Comparison of ENCODE assay signal across 10 mouse cellular contexts in genomic region chr16:17776828-17777227, GRCm38 (mm10). TPM values are rescaled to one million over a fixed set of nuclear protein-coding genes. Genes with fewer than 3 reads are reported as not detected.
DNase-seq lines count a peak whose midpoint lies in the region; ATAC-seq and TF ChIP-seq lines count a peak whose summit lies in the region.
"Had no signal": no experiment of that assay in that cellular context is flagged by ENCODE, and none has a peak within 500 bp of the region (broad histone marks: within the 10 kb centered on the region; RNA-seq: fewer than 3 reads in every experiment).

No protein-coding gene starts in this region.

- no peaks in the 10 kb centered on the region for H3K27me3 ChIP-seq in kidney, postnatal 0 days (ENCODE audit: insufficient read depth, low read length)
- H3K27me3 ChIP-seq in kidney, embryonic 16.5 days (ENCODE audit: insufficient read depth, low read length): no peaks in the 10 kb centered on the region
- H3K27me3 ChIP-seq in CH12.LX (replicated peaks): peaks cover 8% of the 10 kb centered on the region

- H3K79me2 ChIP-seq in CH12.LX (replicated peaks; ENCODE audit: control insufficient read depth, extremely low read depth, insufficient read depth, poor library complexity, severe bottlenecking): no peaks in the 10 kb centered on the region

- no peak for ATAC-seq in kidney, postnatal 0 days (replicated peaks; ENCODE audit: low FRiP score, low read depth)
- no peak; the same call in 1 of the 2 replicates for ATAC-seq in kidney, embryonic 16.5 days (ENCODE audit: low FRiP score, low TSS enrichment)
- peak; percentile 76 for ATAC-seq in granulocyte monocyte progenitor cell, adult 5-6 weeks (replicated peaks; ENCODE audit: poor library complexity, severe bottlenecking)

- no peak overlapping the region for H3K4me2 ChIP-seq in kidney, postnatal 0 days (ENCODE audit: low read length)
- no peak overlapping the region for H3K4me2 ChIP-seq in kidney, embryonic 16.5 days (replicated peaks; ENCODE audit: low read depth, low read length)
- no peak overlapping the region for H3K4me2 ChIP-seq in CH12.LX (ENCODE audit: insufficient read depth, low read depth, poor library complexity, severe bottlenecking)

- WGBS in kidney, postnatal 0 days: 69% methylated on average over 11 of the region's 11 CpGs
- WGBS in kidney, embryonic 16.5 days: 70% methylated on average over 11 of the region's 11 CpGs

- TF ChIP-seq CTCF in kidney, postnatal 0 days (IDR thresholded peaks at IDR 0.05; ENCODE audit: low read depth): peak; percentile 66
- peak; percentile 66 to 88 for TF ChIP-seq CTCF in CH12.LX (conservative IDR thresholded peaks at IDR 0.05 in 1 of 2, IDR thresholded peaks at IDR 0.05 in 1 of 2; ENCODE audit: low read depth in 2 of 2, low read length in 2 of 2)

- no peaks in the 10 kb centered on the region for H3K9me3 ChIP-seq in kidney, postnatal 0 days (replicated peaks; ENCODE audit: low read length)
- no peaks in the 10 kb centered on the region for H3K9me3 ChIP-seq in kidney, embryonic 16.5 days (ENCODE audit: low read length)
- H3K9me3 ChIP-seq in CH12.LX (replicated peaks; ENCODE audit: low read length): no peaks in the 10 kb centered on the region

- no peak overlapping the region for H3K4me3 ChIP-seq in kidney, postnatal 0 days (replicated peaks; ENCODE audit: low read depth, low read length)
- no peak overlapping the region for H3K4me3 ChIP-seq in kidney, embryonic 16.5 days (ENCODE audit: low read length)
- H3K4me3 ChIP-seq in CH12.LX (replicated peaks in 1 of 3; ENCODE audit: low read depth in 2 of 3, low read length in 2 of 3, poor library complexity in 1 of 3): no peak overlapping the region

- H3K27ac ChIP-seq in kidney, postnatal 0 days: no peak overlapping the region
- H3K27ac ChIP-seq in kidney, embryonic 16.5 days (ENCODE audit: low read length): no peak overlapping the region
- no peak overlapping the region for H3K27ac ChIP-seq in CH12.LX (ENCODE audit: insufficient read depth, low read depth)

- intact Hi-C loops in left cerebral cortex, postnatal 36 days (cut with DNase I): no loop called here

- TF ChIP-seq RAD21 in CH12.LX (IDR thresholded peaks at IDR 0.05; ENCODE audit: low read depth, low read length): no peak; the same call in 1 of the 2 replicates

- in situ Hi-C loops in CH12.LX (cut with MboI; ENCODE audit: low pct_ligation_motif_present, low pct_unique_long_range_greater_than_20kb, low sequenced_read_pairs): no loop called here

- DNase-seq in adrenal gland, postnatal 10 days: peak; percentile 56
- DNase-seq in adrenal gland, adult 2 months: no peak
- DNase-seq in kidney, postnatal 0 days (ENCODE audit: low spot score): peak; percentile 37
- peak; percentile 41 for DNase-seq in CH12.LX (ENCODE audit: extremely low read depth)
- peak; percentile 32 for DNase-seq in thymus, postnatal 25 days
- no peak for DNase-seq in left cerebral cortex, postnatal 36 days (ENCODE audit: low spot score in 2 of 2)

- TF ChIP-seq POLR2A in CH12.LX (IDR thresholded peaks at IDR 0.05; ENCODE audit: low read depth, low read length): no peak

- peaks cover 38% of the 10 kb centered on the region for H3K36me3 ChIP-seq in kidney, postnatal 0 days (ENCODE audit: insufficient read depth, low read length)
- peaks cover 39% of the 10 kb centered on the region for H3K36me3 ChIP-seq in kidney, embryonic 16.5 days (ENCODE audit: insufficient read depth, low read length)
- no peaks in the 10 kb centered on the region for H3K36me3 ChIP-seq in CH12.LX (replicated peaks in 1 of 2; ENCODE audit: control insufficient read depth in 1 of 2, insufficient read depth in 1 of 2, low read length in 1 of 2)

- dilution Hi-C loops in CH12.LX (cut with MboI; ENCODE audit: extremely low pct_ligation_motif_present, extremely low pct_unique_long_range_greater_than_20kb, low sequenced_read_pairs): no loop called here

- no peaks in the 10 kb centered on the region for H3K4me1 ChIP-seq in kidney, postnatal 0 days (replicated peaks; ENCODE audit: insufficient read depth, low read length)
- H3K4me1 ChIP-seq in kidney, embryonic 16.5 days (ENCODE audit: insufficient read depth, low read length): no peaks in the 10 kb centered on the region
- no peaks in the 10 kb centered on the region for H3K4me1 ChIP-seq in CH12.LX (ENCODE audit: control insufficient read depth in 1 of 2, insufficient read depth in 2 of 2)

- H3K9ac ChIP-seq in kidney, postnatal 0 days (ENCODE audit: low read depth, low read length): no peak overlapping the region
- H3K9ac ChIP-seq in kidney, embryonic 16.5 days (replicated peaks; ENCODE audit: low read length): no peak overlapping the region
- no peak overlapping the region for H3K9ac ChIP-seq in CH12.LX (ENCODE audit: insufficient read depth, low read depth)

- no peak for TF ChIP-seq EP300 in CH12.LX (IDR thresholded peaks at IDR 0.05; ENCODE audit: low read length)

TF ChIP-seq in CH12.LX, 34 proteins besides CTCF, POLR2A, EP300 and RAD21:
- TF ChIP-seq PAX5 (IDR thresholded peaks at IDR 0.05; ENCODE audit: low read length) (no peak), HCFC1 (IDR thresholded peaks at IDR 0.05; ENCODE audit: low read depth, low read length) (no peak), ZMIZ1 (IDR thresholded peaks at IDR 0.05; ENCODE audit: low read depth, low read length) (no peak), E2F4 (IDR thresholded peaks at IDR 0.05; ENCODE audit: insufficient replicate concordance, low read depth, low read length) (no peak), MXI1 (IDR thresholded peaks at IDR 0.05; ENCODE audit: low read depth, low read length) (no peak), CHD2 (IDR thresholded peaks at IDR 0.05; ENCODE audit: low read length) (no peak), SMC3 (IDR thresholded peaks at IDR 0.05; ENCODE audit: low read depth, low read length) (no peak), MAX (IDR thresholded peaks at IDR 0.05; ENCODE audit: low read length) (no peak)

RNA-seq across cellular contexts. Expression of gene Klhl22, which starts 17.4 kb away (rescaled TPM):
- total RNA-seq in adrenal gland, postnatal 10 days (2021): 10 to 100 TPM; 30.6 to 47.9 TPM
- total RNA-seq in adrenal gland, adult 2 months (2021): 10 to 100 TPM; 45.5 to 49.8 TPM
- polyA plus RNA-seq in adrenal gland, adult 2 months (2012; rRNA removed): 55.3 and 68.2 TPM in 2 replicates
- 39.3 and 42.8 TPM in 2 replicates for polyA plus RNA-seq in kidney, postnatal 0 days (2015; fragmentation: Nextera tagmentation; extraction: Ambion mirVana)
- 69.8 and 72.0 TPM in 2 replicates for polyA plus RNA-seq in kidney, embryonic 16.5 days (2015; fragmentation: Nextera tagmentation; extraction: Ambion mirVana)
- not detected in 2 replicates for total RNA-seq in CH12.LX (2012; rRNA removed)
- not detected in 2 replicates for total RNA-seq in CH12.LX (2014; rRNA removed)
- not detected in 2 replicates for polyA plus RNA-seq in CH12.LX (2012; ENCODE audit: insufficient read length, low read depth)
- 16.7 and 20.1 TPM in 2 replicates for total RNA-seq in granulocyte monocyte progenitor cell, adult 5-6 weeks (2014; fragmentation: Nextera tagmentation)
- 13.2 and 24.6 TPM in 2 replicates for total RNA-seq in granulocyte monocyte progenitor cell, adult 5-6 weeks (2017)
- 100 to 1,000 TPM in 1 of 2 experiments, 10 to 100 TPM in 1; 92.5 to 110 TPM for total RNA-seq in left cerebral cortex, postnatal 36 days (2021)

RNA-seq across cellular contexts. Expression of gene Scarf2, which starts 20.3 kb away (rescaled TPM):
- 10 to 100 TPM; 15.0 to 16.7 TPM for total RNA-seq in adrenal gland, postnatal 10 days (2021)
- 10 to 100 TPM in 1 of 2 experiments, 1 to 10 TPM in 1; 8.4 to 15.9 TPM for total RNA-seq in adrenal gland, adult 2 months (2021)
- 61.7 and 75.1 TPM in 2 replicates for polyA plus RNA-seq in adrenal gland, adult 2 months (2012; rRNA removed)
- 12.2 and 18.7 TPM in 2 replicates for polyA plus RNA-seq in kidney, postnatal 0 days (2015; fragmentation: Nextera tagmentation; extraction: Ambion mirVana)
- polyA plus RNA-seq in kidney, embryonic 16.5 days (2015; fragmentation: Nextera tagmentation; extraction: Ambion mirVana): 8.1 and 8.9 TPM in 2 replicates
- total RNA-seq in CH12.LX (2012; rRNA removed) (not detected in 2 replicates), CH12.LX (2014; rRNA removed) (not detected in 2 replicates)
- not detected in 2 replicates for polyA plus RNA-seq in CH12.LX (2012; ENCODE audit: insufficient read length, low read depth)
- total RNA-seq in granulocyte monocyte progenitor cell, adult 5-6 weeks (2014; fragmentation: Nextera tagmentation): 1.1 TPM in 1 of 2 replicates, not detected in the other
- total RNA-seq in granulocyte monocyte progenitor cell, adult 5-6 weeks (2017): not detected in 2 replicates
- 1 to 10 TPM; 3.4 to 3.8 TPM for total RNA-seq in left cerebral cortex, postnatal 36 days (2021)

RNA-seq across cellular contexts. Expression of gene Med15, which starts 44.1 kb away (rescaled TPM):
- 10 to 100 TPM; 42.7 to 55.3 TPM for total RNA-seq in adrenal gland, postnatal 10 days (2021)
- 10 to 100 TPM; 53.9 to 65.4 TPM for total RNA-seq in adrenal gland, adult 2 months (2021)
- polyA plus RNA-seq in adrenal gland, adult 2 months (2012; rRNA removed): 138 and 157 TPM in 2 replicates
- 29.4 TPM in 2 replicates for polyA plus RNA-seq in kidney, postnatal 0 days (2015; fragmentation: Nextera tagmentation; extraction: Ambion mirVana)
- 44.1 and 56.1 TPM in 2 replicates for polyA plus RNA-seq in kidney, embryonic 16.5 days (2015; fragmentation: Nextera tagmentation; extraction: Ambion mirVana)
- total RNA-seq in CH12.LX (2012; rRNA removed) (40.1 and 42.6 TPM in 2 replicates), CH12.LX (2014; rRNA removed) (17.2 and 20.1 TPM in 2 replicates)
- 65.2 and 78.1 TPM in 2 replicates for polyA plus RNA-seq in CH12.LX (2012; ENCODE audit: insufficient read length, low read depth)
- 59.4 and 61.7 TPM in 2 replicates for total RNA-seq in granulocyte monocyte progenitor cell, adult 5-6 weeks (2014; fragmentation: Nextera tagmentation)
- total RNA-seq in granulocyte monocyte progenitor cell, adult 5-6 weeks (2017): 21.3 and 23.7 TPM in 2 replicates
- 10 to 100 TPM; 63.3 to 90.2 TPM for total RNA-seq in left cerebral cortex, postnatal 36 days (2021)

RNA-seq across cellular contexts. Expression of gene B830017H08Rik, which starts 56.1 kb away (rescaled TPM):
- total RNA-seq in adrenal gland, postnatal 10 days (2021): not detected
- total RNA-seq in adrenal gland, adult 2 months (2021): not detected
- not detected in 2 replicates for polyA plus RNA-seq in adrenal gland, adult 2 months (2012; rRNA removed)
- polyA plus RNA-seq in kidney, postnatal 0 days (2015; fragmentation: Nextera tagmentation; extraction: Ambion mirVana): 1.7 and 2.2 TPM in 2 replicates
- 0.09 TPM in 1 of 2 replicates, not detected in the other for polyA plus RNA-seq in kidney, embryonic 16.5 days (2015; fragmentation: Nextera tagmentation; extraction: Ambion mirVana)
- total RNA-seq in CH12.LX (2012; rRNA removed) (0.08 TPM in 1 of 2 replicates, not detected in the other), CH12.LX (2014; rRNA removed) (not detected in 2 replicates)
- not detected in 2 replicates for polyA plus RNA-seq in CH12.LX (2012; ENCODE audit: insufficient read length, low read depth)
- total RNA-seq in granulocyte monocyte progenitor cell, adult 5-6 weeks (2014; fragmentation: Nextera tagmentation): not detected in 2 replicates
- not detected in 2 replicates for total RNA-seq in granulocyte monocyte progenitor cell, adult 5-6 weeks (2017)
- total RNA-seq in left cerebral cortex, postnatal 36 days (2021): 1 to 10 TPM; 2.9 to 4.6 TPM
- polyA plus RNA-seq: lung, embryonic 16.5 days; stomach, embryonic 16.5 days had no signal

Comparison
In these comparisons a context has a peak if more than half of its experiments do, and no peak if none do; other contexts are left out.
1. DNase-seq: peak in adrenal gland, postnatal 10 days (single experiment), kidney, postnatal 0 days (single experiment), CH12.LX (single experiment) and thymus, postnatal 25 days (single experiment); none in adrenal gland, adult 2 months (single experiment) and left cerebral cortex, postnatal 36 days (0 of 2).
2. RNA of gene Klhl22, which starts 17.4 kb away (total RNA-seq): 92.5 to 110 TPM in left cerebral cortex, postnatal 36 days, 45.5 to 49.8 TPM in adrenal gland, adult 2 months, 30.6 to 47.9 TPM in adrenal gland, postnatal 10 days and 13.2 to 24.6 TPM in granulocyte monocyte progenitor cell, adult 5-6 weeks; not detected in CH12.LX; every median in the first group is over 10 times any median in the second.